Mouse (Mus musculus) thymus, adult 18-20 months (tissue): ENCODE data around the gene Nr2e3.
"Not testable (repeated sequence)": the region's sequence is repeated elsewhere in the genome, so short reads cannot be mapped to it uniquely, and the experiment has no call there.

Source experiments
- DNase-seq, 2 experiments: peaks; one replicate each; pipeline ENCODE4 v3.0.0; 2022; ENCODE audit warnings: mixed read lengths in 2 of 2

The Nr2e3 gene

DNA sequence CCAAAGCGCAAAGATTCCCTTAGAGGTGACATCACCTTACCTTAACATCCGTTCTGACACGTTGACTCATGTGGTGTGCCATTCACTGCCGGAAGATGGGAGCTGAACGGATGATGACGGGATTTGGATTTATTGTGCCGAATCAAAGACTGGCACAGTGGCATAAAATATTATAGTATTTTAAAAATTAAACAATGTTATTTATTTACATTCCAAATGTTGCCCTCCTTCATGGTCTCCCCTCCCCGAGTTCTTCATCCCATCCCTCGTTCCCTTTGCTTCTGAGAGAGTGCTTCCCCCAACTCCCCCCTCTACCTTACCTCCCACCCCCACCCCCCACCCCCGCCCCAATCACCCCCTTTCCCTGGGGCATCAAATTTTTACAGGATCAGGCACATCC lies at the start of gene Nr2e3:
Nr2e3 (minus strand) TSS at position 101 of the 400 bp plus-strand sequence.
- DNase-seq, result no peak

- no peak for DNase-seq
Observed at GRCm38 (mm10) chr9:60008936-60009335, 48.5 kb upstream of the Nr2e3 start.

GRCm38 (mm10) chr9:60002323-60002722 lies 41.9 kb upstream of the Nr2e3 start:
- DNase-seq, result no peak

DNA sequence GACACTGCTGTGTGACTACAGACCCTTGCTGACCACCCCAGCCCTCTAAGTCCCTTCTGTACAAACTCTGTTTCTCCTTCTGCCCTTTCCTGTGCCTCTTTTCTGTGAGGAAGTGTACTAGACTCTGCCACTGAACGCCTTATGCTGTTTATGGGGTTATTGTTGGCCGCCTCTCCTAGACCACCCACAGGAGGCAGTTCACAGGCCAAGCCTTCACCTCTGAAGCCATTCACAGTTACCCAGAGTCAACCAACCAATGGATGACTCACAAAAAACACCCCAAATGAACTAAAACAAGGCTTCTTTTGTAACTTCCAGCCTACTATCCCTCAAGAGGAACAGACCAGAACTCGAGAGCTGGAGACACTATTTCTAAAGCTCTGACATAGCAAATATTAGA lies 41.0 kb upstream of the Nr2e3 start:
- no peak for DNase-seq

GRCm38 (mm10) chr9:59997725-59998124 lies 37.3 kb upstream of the Nr2e3 start:
- DNase-seq, result no peak

DNA sequence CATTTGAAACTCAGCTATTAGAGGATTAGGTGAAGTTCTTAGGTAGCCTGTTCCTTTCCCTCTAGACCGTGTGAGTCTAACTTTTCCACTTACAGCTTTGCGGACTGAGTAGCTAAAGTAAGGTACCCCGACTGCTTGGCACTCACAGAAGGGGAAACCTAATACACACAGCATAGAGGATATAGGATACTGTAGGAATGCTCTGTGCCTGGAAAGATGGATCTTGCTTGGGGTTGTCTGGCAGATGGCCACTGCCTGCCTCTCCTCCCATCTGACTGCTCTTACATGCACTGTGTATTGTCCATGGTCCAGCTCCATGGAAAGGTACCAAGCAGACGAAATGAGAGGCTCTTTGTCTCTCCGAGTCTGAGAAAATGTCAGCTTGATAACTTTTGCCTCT lies 30.9 kb upstream of the Nr2e3 start:
- DNase-seq, result no peak

DNA sequence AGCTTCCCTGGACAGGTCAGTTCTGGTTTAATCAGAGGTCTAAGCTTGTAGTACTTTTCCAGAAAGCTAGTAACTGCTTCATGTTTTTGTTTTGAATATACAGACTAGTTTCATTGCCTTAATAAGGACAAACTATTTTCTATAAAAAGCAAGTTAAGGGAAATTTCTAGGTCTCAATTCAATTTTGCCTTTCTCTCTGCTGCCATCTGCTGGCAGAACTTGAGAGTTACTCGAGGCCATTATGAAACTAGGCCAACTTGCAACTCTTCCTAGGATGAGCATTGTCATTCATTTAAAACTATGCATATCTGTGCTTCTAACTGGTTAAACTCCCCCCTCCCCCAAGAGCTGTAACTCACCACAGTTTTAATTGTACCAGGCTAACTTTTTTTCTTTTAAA lies 29.4 kb upstream of the Nr2e3 start:
- DNase-seq, result peak in 1 of 2 experiments; percentile 13

DNA sequence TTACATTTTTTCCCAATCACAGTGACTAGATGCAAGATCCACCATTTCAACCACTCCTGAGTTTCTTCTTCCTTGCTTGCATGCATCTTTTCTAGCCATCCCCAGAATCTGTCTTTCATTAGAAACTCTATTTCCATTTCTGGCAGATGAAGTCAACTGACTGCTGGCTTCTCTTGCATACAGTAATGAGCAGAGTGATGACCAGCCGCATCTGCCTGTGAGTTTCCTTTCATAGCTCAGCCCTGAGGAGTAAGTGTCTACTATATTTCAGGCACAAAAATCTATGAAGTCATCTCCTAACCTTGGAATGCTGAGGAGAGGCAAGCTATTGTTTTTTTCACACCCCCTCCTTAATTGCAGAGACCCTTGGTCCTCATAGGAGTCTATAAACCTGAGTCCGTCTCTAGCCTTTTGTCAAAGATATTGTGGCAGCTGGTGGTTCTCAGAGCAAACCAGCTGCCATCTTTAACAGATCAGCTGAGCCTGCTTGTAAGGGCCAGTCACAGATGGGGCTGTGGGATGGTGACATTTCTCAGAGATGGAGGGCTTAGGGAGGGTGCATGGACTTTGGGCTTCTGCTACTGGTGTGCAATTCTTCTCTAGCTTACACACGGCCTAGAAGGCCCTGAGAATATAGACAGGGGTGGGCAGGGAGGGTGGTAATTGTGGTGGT lies 25.6 kb upstream of the Nr2e3 start:
- DNase-seq, result no peak

DNA sequence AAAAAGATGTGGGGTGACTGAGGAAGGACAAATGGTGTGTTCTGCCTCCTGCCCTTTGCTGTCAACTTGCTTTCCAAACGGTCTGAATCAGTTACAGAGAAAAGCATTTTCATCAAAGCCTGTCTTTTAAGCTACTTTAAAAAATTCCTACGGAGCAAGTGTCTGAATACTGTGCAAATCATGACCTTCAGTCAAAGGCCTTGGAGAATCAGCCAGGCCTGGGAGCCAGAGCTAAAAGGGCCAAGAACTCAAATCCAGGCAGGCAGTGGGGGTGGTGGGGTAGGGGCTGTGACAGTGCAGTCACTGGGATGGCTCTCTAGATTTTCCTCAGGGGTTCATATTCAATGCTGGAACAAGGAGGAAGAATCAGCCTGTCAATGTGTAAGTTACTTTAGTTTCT lies 20.7 kb upstream of the Nr2e3 start:
- no peak for DNase-seq

GRCm38 (mm10) chr9:59971263-59971662 lies 10.8 kb upstream of the Nr2e3 start:
- no peak for DNase-seq

DNA sequence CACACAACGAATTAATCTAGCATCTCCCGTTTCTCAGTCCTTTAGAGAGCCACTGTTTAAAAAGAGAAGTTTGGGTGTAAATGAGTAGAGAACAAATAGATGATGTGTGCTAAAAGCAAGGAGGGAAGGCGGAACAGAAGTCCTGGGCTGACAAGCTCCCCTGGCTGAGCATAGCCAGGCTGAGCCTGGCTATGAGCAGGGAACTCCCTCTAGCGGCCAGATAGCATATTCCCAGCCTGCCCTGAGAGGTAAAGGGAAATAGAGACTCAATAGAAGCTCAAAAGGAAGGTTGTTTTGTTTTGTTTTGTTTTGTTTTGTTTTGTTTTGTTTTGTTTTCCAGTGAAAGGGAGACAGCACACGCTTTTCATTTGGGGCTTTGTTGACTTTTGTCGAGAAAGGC lies 8.9 kb upstream of the Nr2e3 start:
- no peak for DNase-seq

DNA sequence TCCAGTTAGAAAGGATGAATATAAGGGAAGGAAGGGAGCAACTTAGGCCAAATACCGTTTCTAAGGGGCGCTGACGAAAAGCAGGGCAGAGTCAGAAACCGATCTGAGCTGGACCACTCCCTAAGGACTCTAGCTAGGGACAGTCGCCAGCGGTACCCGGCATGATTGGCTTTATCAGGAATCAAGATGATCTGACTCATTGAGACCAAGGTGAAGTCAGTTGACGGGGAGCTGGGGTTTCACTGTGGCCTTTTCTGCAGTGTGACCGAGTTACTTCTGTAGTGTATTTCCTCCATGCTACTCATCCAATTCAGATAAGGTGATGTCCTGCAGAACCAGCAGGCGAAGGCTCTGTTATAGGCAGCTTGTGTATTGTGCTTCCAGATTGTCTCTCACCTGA lies 4.6 kb upstream of the Nr2e3 start:
- DNase-seq, result no peak

- DNase-seq, result no peak
Observed at GRCm38 (mm10) chr9:59964367-59964766, 3.9 kb upstream of the Nr2e3 start.

GRCm38 (mm10) chr9:59961201-59961955 lies 919 bp upstream of the Nr2e3 start:
- DNase-seq, result no peak

DNA sequence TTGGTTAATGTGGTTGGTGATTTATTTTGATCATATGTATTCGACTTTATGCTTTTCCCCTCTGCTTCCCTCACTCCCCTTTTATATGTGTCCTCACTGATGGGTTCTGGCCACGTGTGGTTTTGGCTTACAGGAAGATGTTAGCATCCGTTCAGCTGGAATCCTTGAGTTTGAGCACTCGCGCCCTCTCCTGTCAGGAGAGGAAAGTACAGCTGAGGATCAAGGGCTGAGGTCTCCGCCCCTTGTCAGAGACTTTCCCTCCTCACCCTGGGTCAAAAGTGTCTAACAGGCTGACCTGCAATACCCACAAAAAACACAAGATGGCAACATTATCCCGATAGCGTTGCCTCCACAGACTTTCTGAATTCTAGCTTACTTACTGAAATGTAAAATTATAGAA lies 1.2 kb downstream of the Nr2e3 start:
- DNase-seq, result peak; percentile 65 to 81

GRCm38 (mm10) chr9:59958115-59958514 lies 2.3 kb downstream of the Nr2e3 start:
- not testable (repeated sequence) for DNase-seq

GRCm38 (mm10) chr9:59956496-59956895 lies 4.0 kb downstream of the Nr2e3 start:
- no peak for DNase-seq

GRCm38 (mm10) chr9:59955692-59956091 lies 4.8 kb downstream of the Nr2e3 start:
- no peak for DNase-seq

GRCm38 (mm10) chr9:59955199-59955598 lies 5.3 kb downstream of the Nr2e3 start:
- DNase-seq, result no peak

DNA sequence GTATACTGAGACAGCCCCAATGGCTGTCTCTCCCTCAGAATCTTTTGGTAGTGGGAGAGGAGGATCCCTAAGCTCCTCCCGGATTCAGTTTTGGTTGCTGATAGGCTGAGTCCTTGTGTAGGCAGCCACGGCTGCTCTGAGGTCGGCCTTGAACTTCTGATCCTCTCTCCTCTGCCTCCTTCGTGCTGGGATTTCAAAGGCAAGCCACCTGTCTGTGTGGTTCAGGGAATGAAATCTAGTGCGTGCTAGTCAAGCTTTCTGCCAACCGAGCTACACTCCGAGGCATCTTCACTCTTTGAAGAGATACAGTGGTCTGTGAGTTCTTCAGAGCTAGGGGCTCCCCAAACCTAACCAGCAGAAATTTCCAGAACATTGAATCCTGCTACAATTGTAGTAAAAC lies 6.9 kb downstream of the Nr2e3 start:
- DNase-seq, result no peak

DNA sequence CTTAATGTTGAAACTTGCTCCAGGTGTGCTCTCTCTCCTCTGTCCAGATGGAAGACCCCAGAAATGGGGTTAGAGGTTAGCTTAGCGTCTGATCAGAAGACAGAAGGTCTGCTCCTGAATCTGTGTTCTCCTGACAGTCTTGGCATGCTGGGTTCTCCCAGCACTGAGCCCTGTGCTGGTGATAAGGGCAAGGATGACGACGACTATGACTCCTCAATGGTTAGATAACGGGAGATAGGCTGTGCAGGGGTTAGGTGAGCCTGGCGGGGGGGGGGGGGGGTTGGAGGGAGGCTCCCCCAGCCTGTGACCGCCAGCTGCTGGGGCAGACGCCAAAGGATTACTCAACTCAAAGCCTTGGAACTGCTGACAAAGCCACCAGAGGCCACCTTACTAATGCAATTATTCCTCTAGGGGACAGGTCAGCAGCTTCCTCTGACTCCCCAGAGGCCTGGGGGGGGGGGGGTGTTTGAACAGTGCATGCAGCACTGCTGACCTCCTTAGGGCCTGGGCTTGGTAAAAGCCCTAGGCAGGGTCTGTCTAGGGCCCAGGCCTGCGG lies 7.9 kb downstream of the Nr2e3 start:
- DNase-seq, result no peak

DNA sequence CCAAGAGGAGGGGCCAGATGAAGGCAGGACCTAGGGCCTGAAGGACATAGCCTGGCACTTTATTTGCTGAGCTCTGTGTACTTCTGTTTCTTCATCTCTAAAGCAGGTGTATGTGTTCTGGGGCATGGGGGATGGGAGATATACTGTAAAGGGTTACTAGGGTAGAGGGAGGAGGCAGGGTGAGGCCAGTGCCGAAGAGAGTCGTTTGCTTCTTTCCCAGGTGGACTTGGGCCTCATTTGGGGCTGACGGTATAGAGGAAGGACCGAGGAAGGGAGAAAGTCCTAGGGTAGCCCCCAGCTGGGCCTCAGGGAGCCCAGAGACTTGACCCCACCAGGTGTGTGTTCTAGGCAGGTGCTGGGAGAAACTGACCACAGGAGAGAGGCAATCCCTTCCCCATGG lies 8.5 kb downstream of the Nr2e3 start:
- DNase-seq, result no peak

DNA sequence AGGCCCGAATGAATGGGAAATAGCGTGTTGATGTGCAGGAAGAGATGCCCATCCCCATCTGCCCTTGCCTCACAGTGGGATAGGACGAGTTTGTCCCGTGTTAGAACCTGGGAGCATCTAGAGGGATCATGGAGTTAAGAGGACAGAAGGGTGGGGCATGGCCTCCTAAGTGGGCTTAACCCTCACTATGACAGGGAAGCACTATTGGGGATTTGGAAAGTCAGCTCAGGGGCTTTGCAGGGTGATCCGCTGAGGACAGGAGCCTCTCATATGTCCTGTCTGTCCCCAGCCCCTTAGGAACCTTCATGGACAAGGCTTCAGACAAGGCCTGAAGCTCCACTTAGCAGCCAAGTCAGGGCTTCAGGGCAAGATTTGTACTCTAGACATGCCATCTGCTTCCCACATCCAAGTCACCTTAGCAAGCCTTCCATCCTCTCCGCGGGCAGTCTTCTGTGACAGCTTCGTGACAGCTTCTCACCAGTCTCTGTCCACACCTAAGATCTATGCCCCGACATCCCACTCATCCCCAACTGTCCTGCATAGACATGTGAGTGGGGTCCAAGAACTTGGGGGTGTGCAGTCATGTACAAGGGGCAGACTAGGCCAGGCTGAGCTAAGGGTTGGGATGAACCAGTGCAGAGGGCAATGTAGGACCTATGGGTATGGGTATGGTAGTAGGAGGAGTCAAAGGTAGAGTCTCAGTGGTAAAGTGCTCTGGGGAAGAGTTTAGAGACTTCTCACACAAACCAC lies 9.3 kb downstream of the Nr2e3 start:
- no peak for DNase-seq

GRCm38 (mm10) chr9:59949981-59950380 lies 10.5 kb downstream of the Nr2e3 start:
- no peak for DNase-seq
